Mouse (Mus musculus) left cerebral cortex, postnatal 4 days (tissue): ENCODE measurements around the gene 1700001L19Rik. TPM values are rescaled to one million over a fixed set of nuclear protein-coding genes. Genes with fewer than 3 reads are reported as not detected.

Source experiments
- DNase-seq: peaks from one replicate; pipeline ENCODE4 v3.0.0-alpha.2; 2022
- intact Hi-C: fragments of 180-260 bp; cut with DNase I; formaldehyde crosslinking; loops from one replicate; pipeline ENCODE4 v1.15.1; 2025
- total RNA-seq, 2 experiments: library from RNA; stranded (reverse); gene quantifications; 2 replicates each; pipeline ENCODE4 v1.2.3; 2021

Gene 1700001L19Rik
- total RNA-seq, 2 experiments from 2014 or later, result 20.5 to 24.7 TPM

- DNase-seq, result peak; percentile 24
- intact Hi-C loops, result loop anchor here (10.0 kb wide), 1 partner anchor 399 kb away; no protein-coding TSS in a partner anchor
Measured at GRCm38 (mm10) chr13:68605689-68606126, 8.5 kb downstream of the 1700001L19Rik start.

- intact Hi-C loops, result loop anchor here (10.0 kb wide), 1 partner anchor 397 kb away; no protein-coding TSS in a partner anchor
- DNase-seq, result no peak
Measured at GRCm38 (mm10) chr13:68607652-68608405, 10.6 kb downstream of the 1700001L19Rik start.

- DNase-seq, result peak; percentile 17
- intact Hi-C loops, result loop anchor here (5.0 kb wide), 1 partner anchor 375 kb away; the partner anchor contains the start of gene Adcy2
Measured at GRCm38 (mm10) chr13:68622792-68623191, 25.6 kb downstream of the 1700001L19Rik start.

- intact Hi-C loops, result no loop called here
- no peak for DNase-seq
Measured at GRCm38 (mm10) chr13:68627041-68627440, 29.8 kb downstream of the 1700001L19Rik start.

- intact Hi-C loops, result no loop called here
Measured at GRCm38 (mm10) chr13:68642786-68643185, 45.6 kb downstream of the 1700001L19Rik start.

More at GRCm38 (mm10) chr13:68642786-68643185, 45.6 kb downstream of the 1700001L19Rik start:
- DNase-seq, result no peak

Other genes with a start within 250 kb of the 1700001L19Rik start
- gene Mtrr, start 15.3 kb upstream of the 1700001L19Rik start, total RNA-seq, result 10 to 100 TPM; 11.7 to 12.4 TPM
- gene Fastkd3, start 15.2 kb upstream of the 1700001L19Rik start, total RNA-seq, result 10 to 100 TPM; 13.3 to 13.5 TPM